Mouse (Mus musculus): Measurements from ENCODE around the gene Sept12.

GRCm38 (mm10) chr16:4993276-4993675 is 4.4 kb downstream of the Sept12 start:
- TF ChIP-seq POLR2A (IDR thresholded peaks at IDR 0.05; ENCODE audit: borderline replicate concordance, control insufficient read depth, low read depth, low read length): no peak
- no peak for TF ChIP-seq CTCF (IDR thresholded peaks at IDR 0.05; ENCODE audit: control insufficient read depth, insufficient read depth, low read length)

Measured in bone marrow, adult 2 months (tissue).